Mouse (Mus musculus) lung, embryonic 15.5 days (tissue): ENCODE measurements around the gene Zfp687. TPM values are rescaled to one million over a fixed set of nuclear protein-coding genes. Genes with fewer than 3 reads are reported as not detected.

ENCODE experiments used
- microRNA-seq: library from miRNA; unstranded; fragments of <30 nt; microRNA quantifications from one replicate; pipeline ENCODE4, GENCODE M21; 2016
- polyA plus RNA-seq: library from polyadenylated mRNA; unstranded; fragments of >200 nt; fragmentation: Nextera tagmentation; extraction: Ambion mirVana; gene quantifications from 2 replicates; pipeline ENCODE4 v1.2.1, GENCODE M21; 2015

Zfp687 gene
- polyA plus RNA-seq, 1 experiment from 2014 or later: 22.9 TPM

Small RNAs within 50 kb of the gene (microRNA-seq; reads per million reads assigned to microRNA genes)
- not detected for gene Mir7013

Other genes starting within 250 kb of the Zfp687 start
- gene Cgn, start 229.0 kb downstream of the Zfp687 start, polyA plus RNA-seq: 28.8 and 29.7 TPM in 2 replicates
- 13.7 and 16.3 TPM in 2 replicates for gene Pogz, start 177.9 kb downstream of the Zfp687 start, polyA plus RNA-seq
- gene Psmb4, start 128.5 kb downstream of the Zfp687 start, polyA plus RNA-seq: 336 and 350 TPM in 2 replicates
- 216 and 237 TPM in 2 replicates for gene Selenbp1, start 82.4 kb downstream of the Zfp687 start, polyA plus RNA-seq
- 9.5 and 9.8 TPM in 2 replicates for gene Rfx5, start 61.4 kb downstream of the Zfp687 start, polyA plus RNA-seq
- gene Pi4kb, start 40.7 kb downstream of the Zfp687 start, polyA plus RNA-seq: 20.5 and 21.8 TPM in 2 replicates
- gene Psmd4, start 27.2 kb upstream of the Zfp687 start, polyA plus RNA-seq: 239 and 245 TPM in 2 replicates
- gene Pip5k1a, start 91.5 kb upstream of the Zfp687 start, polyA plus RNA-seq: 17.2 and 18.1 TPM in 2 replicates
- gene Vps72, start 95.6 kb upstream of the Zfp687 start, polyA plus RNA-seq: 163 and 165 TPM in 2 replicates
- gene Tmod4, start 109.0 kb upstream of the Zfp687 start, polyA plus RNA-seq: 1.3 and 2.1 TPM in 2 replicates
- 64.0 and 71.4 TPM in 2 replicates for gene Scnm1, start 118.6 kb upstream of the Zfp687 start, polyA plus RNA-seq
- 13.3 and 14.9 TPM in 2 replicates for gene Lysmd1, start 118.6 kb upstream of the Zfp687 start, polyA plus RNA-seq
- gene Tnfaip8l2, start 126.9 kb upstream of the Zfp687 start, polyA plus RNA-seq: 4.0 and 4.5 TPM in 2 replicates
- gene Sema6c, start 145.0 kb upstream of the Zfp687 start, polyA plus RNA-seq: 3.6 and 3.8 TPM in 2 replicates
- gene Gabpb2, start 202.5 kb upstream of the Zfp687 start, polyA plus RNA-seq: 9.9 and 11.2 TPM in 2 replicates
- gene Cdc42se1, start 213.3 kb upstream of the Zfp687 start, polyA plus RNA-seq: 111 and 115 TPM in 2 replicates
- gene Mllt11, start 216.7 kb upstream of the Zfp687 start, polyA plus RNA-seq: 10.7 and 11.6 TPM in 2 replicates
- gene Gm128, start 226.2 kb upstream of the Zfp687 start, polyA plus RNA-seq: 0.32 and 0.60 TPM in 2 replicates
- gene Bnipl, start 235.7 kb upstream of the Zfp687 start, polyA plus RNA-seq: 4.0 and 4.1 TPM in 2 replicates